Mouse (Mus musculus): Measurements from ENCODE around the gene Ranbp17.

DNA sequence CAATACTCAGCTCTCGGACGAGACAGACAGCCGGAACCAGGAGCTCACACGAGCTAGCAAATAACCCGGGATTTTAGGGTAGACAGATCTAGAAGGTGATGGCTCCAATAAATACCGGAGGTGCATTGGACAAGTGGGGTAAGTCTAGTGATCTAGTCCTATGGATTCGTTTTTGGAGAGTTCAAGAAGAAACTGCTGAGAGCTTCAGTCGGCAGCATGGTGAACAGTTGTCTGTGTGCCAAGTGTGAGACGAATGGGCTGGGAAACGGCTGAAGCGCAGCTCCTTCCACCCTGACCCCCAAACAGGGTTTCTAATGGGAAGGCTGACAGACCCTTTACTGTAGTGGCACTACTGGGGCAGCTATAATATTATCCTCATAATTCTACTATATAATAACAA, 214.2 kb downstream of the Ranbp17 start:
- TF ChIP-seq CTCF (IDR thresholded peaks at IDR 0.05; ENCODE audit: low read depth) (no peak), EP300 (optimal IDR thresholded peaks at IDR 0.05) (no peak)

Data from stomach, postnatal 0 days (tissue).